Comparison of ENCODE assay signal across 1 mouse cellular context in the genomic region with DNA sequence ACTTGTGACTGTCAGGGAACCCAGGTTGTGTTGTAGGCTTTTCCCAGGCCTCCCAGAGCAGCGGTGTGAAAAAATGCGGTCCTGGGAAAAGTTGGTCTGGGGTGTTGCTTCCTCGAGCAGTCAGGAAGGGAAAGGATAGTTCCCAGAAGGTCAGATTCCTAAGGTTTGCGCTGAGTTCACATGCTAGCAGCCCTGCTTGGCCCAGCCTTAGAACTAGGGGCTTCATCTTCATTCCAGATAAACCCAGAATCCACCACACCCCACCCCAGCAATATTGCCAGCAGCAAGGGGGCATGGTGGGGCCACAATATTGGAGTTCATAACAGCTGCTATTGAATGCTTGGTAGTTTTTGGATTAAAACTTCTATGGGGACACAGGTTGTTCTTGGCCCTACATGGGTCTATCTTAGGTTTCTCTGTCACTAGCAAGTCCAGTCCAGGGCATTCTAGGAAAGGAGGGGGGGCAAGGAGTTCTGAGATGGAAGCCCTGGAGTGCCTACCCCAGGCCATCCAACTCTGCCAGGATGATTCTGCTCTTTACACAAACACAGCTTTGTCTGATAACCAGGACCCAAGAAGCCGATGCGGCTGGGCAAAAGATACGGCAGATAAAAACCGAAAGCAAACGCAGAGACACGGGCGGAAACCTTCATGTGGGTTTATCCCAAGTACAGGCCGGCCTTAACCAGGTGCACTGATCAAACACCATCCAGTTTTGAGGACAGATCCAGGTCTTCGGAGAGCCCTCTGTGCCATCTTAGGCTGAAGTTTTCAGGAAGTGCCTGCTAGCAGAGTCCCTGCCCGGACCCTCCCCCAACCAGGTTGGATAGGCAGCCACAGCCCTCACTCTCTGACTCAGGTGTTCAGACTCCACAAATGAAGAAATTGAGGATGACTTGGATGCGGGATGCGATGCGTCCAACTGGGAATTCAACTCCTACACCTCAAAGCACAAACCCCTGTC.
TF ChIP-seq lines count a peak whose summit lies in the region.

No protein-coding gene starts in this region.

TF ChIP-seq in MEL, 35 proteins besides CTCF, POLR2A, EP300 and RAD21:
- TF ChIP-seq MAX (IDR thresholded peaks at IDR 0.05; ENCODE audit: low read length) (0 out of 2 replicates have a peak, but pooled peaks have one; percentile 11), TCF12 (IDR thresholded peaks at IDR 0.05; ENCODE audit: low read depth, low read length) (peak; percentile 54; the same call in 1 of the 2 replicates), CHD1 (IDR thresholded peaks at IDR 0.05; ENCODE audit: low read depth, low read length) (peak; percentile 79; the same call in 1 of the 2 replicates), POLR2AphosphoS5 (IDR thresholded peaks at IDR 0.05; ENCODE audit: borderline replicate concordance, low read depth, low read length) (no peak), JUND (IDR thresholded peaks at IDR 0.05; ENCODE audit: low read depth, low read length) (no peak), MYC (IDR thresholded peaks at IDR 0.05; ENCODE audit: low read depth, low read length) (no peak), RCOR1 (IDR thresholded peaks at IDR 0.05; ENCODE audit: low read depth, low read length) (peak; percentile 61), GATA1 (IDR thresholded peaks at IDR 0.05; ENCODE audit: low read depth, low read length) (peak; percentile 66), USF1 (IDR thresholded peaks at IDR 0.05; ENCODE audit: low read depth, low read length) (no peak), ZKSCAN1 (IDR thresholded peaks at IDR 0.05; ENCODE audit: low read depth, low read length) (no peak), MAFK (IDR thresholded peaks at IDR 0.05; ENCODE audit: borderline replicate concordance, low read depth, low read length) (no peak), POLR2AphosphoS2 (IDR thresholded peaks at IDR 0.05; ENCODE audit: low read length) (no peak), TBP (IDR thresholded peaks at IDR 0.05; ENCODE audit: low read depth, low read length) (no peak), SIN3A (IDR thresholded peaks at IDR 0.05; ENCODE audit: low read length) (peak; percentile 49), HCFC1 (IDR thresholded peaks at IDR 0.05; ENCODE audit: low read depth, low read length) (0 out of 2 replicates have a peak, but pooled peaks have one; percentile 27), ELF1 (IDR thresholded peaks at IDR 0.05; ENCODE audit: low read depth, low read length) (0 out of 2 replicates have a peak, but pooled peaks have one; percentile 52), ETS1 (IDR thresholded peaks at IDR 0.05; ENCODE audit: low read depth, low read length) (peak; percentile 41; the same call in 1 of the 2 replicates), MXI1 (IDR thresholded peaks at IDR 0.05; ENCODE audit: low read depth, low read length) (peak; percentile 45)
TF ChIP-seq in MEL: peak in this region for 10.
